Mouse (Mus musculus): ENCODE results near the gene Dynlt3.
"Not testable (repeated sequence)": the region's sequence is repeated elsewhere in the genome, so short reads cannot be mapped to it uniquely, and the experiment has no call there.

The Dynlt3 gene

GRCm38 (mm10) chrX:9662391-9663111 lies at the start of gene Dynlt3:
TSS of gene Dynlt3 (minus strand) at chrX:9663003.
- in situ Hi-C loops (cut with MboI, MseI), result no loop called here

- in situ Hi-C loops (cut with MboI, MseI), result no loop called here
Measured at GRCm38 (mm10) chrX:9699815-9700214, 37.0 kb upstream of the Dynlt3 start.

- in situ Hi-C loops (cut with MboI, MseI), result no loop called here
Measured at GRCm38 (mm10) chrX:9695997-9696396, 33.2 kb upstream of the Dynlt3 start.

- in situ Hi-C loops (cut with MboI, MseI), result no loop called here
Measured at GRCm38 (mm10) chrX:9672040-9672439, 9.2 kb upstream of the Dynlt3 start.

- in situ Hi-C loops (cut with MboI, MseI), result no loop called here
Measured at GRCm38 (mm10) chrX:9671418-9671817, 8.6 kb upstream of the Dynlt3 start.

GRCm38 (mm10) chrX:9652806-9653205 lies 10.0 kb downstream of the Dynlt3 start:
- in situ Hi-C loops (cut with MboI, MseI), result no loop called here

- in situ Hi-C loops (cut with MboI, MseI), result not testable (repeated sequence)
Measured at GRCm38 (mm10) chrX:9640594-9640993, 22.2 kb downstream of the Dynlt3 start.

- in situ Hi-C loops (cut with MboI, MseI), result not testable (repeated sequence)
Measured at GRCm38 (mm10) chrX:9640126-9640525, 22.7 kb downstream of the Dynlt3 start.
